Mouse (Mus musculus): ENCODE data around the gene Gsk3a.
A peak's percentile ranks its signal among the peaks of the same experiment; 100 is the strongest.

Gene Gsk3a

GRCm38 (mm10) chr7:25187662-25188650, 49.7 kb downstream of the Gsk3a start:
- peak; percentile 88 for DNase-seq (ENCODE audit: low spot score)

- no peak for DNase-seq (ENCODE audit: low spot score)
These were observed 53.6 kb downstream of the Gsk3a start for GRCm38 (mm10) chr7:25184091-25184490.

- no peak for DNase-seq (ENCODE audit: low spot score)
These were observed 55.8 kb downstream of the Gsk3a start for GRCm38 (mm10) chr7:25181814-25182213.

- peak; percentile 47 for DNase-seq (ENCODE audit: low spot score)
These were observed 56.3 kb downstream of the Gsk3a start for GRCm38 (mm10) chr7:25181331-25181790.

- DNase-seq (ENCODE audit: low spot score), result no peak
These were observed 57.1 kb downstream of the Gsk3a start for GRCm38 (mm10) chr7:25180512-25180911.

GRCm38 (mm10) chr7:25179606-25180161, 58.0 kb downstream of the Gsk3a start, which contains the start of gene Pou2f2:
Gene Pou2f2 (minus strand): TSS chr7:25179726.
- peak; percentile 49 for DNase-seq (ENCODE audit: low spot score)

GRCm38 (mm10) chr7:25178787-25179605, 58.7 kb downstream of the Gsk3a start:
- DNase-seq (ENCODE audit: low spot score), result no peak

GRCm38 (mm10) chr7:25178317-25178716, 59.3 kb downstream of the Gsk3a start:
- no peak for DNase-seq (ENCODE audit: low spot score)

Data from lung, postnatal 25 days (tissue).